Mouse (Mus musculus): ENCODE results near the gene Sys1.

The Sys1 gene

DNA sequence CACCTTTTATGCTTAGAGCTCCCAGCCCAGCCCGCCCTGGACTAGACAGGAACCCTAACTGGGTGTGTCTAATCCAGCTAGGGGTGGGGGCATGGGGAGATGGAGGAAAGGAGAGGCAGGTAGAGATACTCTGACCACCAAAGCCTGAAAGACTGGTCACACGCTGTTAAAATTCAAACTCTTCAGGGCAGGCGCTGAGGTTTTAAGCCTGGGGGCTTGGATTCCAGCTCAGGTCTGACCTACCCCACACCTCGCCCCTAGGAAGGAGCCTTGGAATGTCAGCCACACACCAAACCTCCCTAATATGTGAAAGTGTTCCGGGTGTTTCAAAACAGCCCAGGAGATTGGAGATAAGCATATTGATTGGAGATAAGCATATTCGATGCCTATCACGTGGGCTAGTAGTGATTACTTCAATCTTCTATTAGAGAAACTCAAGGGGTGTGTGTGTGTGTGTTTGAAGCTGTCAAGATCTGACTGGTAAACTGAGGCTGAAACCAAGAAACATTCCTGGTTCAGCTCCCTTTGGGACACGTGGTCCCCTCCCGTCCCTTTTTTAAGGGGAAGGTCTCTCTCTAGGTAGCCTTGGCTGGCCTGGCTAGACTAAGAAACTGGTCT lies 23.4 kb upstream of the Sys1 start:
- no peak for DNase-seq (ENCODE audit: extremely low read depth, insufficient read length, low spot score)

- no peak for DNase-seq (ENCODE audit: extremely low read depth, insufficient read length, low spot score)
These were observed 22.1 kb upstream of the Sys1 start for GRCm38 (mm10) chr2:164434681-164435080.

- no peak for DNase-seq (ENCODE audit: extremely low read depth, insufficient read length, low spot score)
These were observed 21.3 kb upstream of the Sys1 start for GRCm38 (mm10) chr2:164435216-164436090.

DNA sequence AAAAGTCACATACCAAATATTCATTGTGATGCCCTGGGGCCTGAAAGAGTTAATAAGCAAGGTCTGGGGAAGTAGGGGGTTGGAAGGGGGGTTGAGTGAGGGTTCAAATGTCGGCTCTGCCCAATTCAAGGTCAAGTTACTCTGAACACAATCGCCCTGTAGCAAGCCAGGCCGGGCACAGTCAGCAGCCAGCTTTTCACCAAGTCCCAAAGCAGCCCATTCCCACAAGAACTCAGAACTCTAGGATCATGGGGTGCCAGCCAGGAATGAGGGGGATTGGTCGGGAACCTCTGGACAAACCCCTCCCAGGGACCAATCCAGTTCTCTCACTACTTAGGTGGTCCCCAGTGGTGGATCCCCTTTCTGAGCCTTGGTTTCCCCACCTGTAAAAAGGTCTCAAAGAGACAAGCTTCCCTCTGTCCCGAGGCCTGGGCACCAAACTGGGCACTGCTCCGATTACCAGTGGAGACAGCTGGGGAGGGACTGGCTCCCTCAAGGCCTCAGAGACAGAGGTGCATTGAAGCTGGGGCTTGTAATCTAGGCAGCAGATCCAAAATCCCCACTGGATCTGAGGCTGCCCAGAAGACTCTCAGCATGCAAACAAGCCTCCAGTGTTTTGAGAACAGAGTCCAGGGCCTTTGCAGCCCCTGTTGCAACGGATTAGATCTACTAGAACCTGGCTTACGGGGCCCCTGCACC lies 20.4 kb upstream of the Sys1 start:
- no peak for DNase-seq (ENCODE audit: extremely low read depth, insufficient read length, low spot score)

DNA sequence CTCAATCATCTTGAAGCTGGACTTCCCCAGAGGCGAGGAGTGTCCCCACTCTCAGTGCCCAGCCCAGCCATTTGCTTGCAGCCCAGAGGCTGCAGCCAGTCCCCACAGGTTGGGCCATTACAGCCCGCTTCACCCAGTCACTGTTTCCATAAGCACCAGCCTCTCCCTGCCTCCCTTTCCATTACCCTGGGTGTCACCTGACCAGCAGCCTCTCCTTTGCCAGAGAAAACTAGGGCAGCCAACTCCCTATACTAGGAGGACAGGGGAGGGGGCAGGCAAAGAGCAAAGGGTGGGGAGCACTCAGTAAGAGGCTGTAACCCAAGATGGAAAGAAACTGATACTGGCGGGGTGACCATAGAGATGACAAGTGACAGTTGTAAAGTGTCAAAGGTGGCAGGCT lies 19.8 kb upstream of the Sys1 start:
- peak; percentile 47 for DNase-seq (ENCODE audit: extremely low read depth, insufficient read length, low spot score)

GRCm38 (mm10) chr2:164437710-164438109 lies 19.1 kb upstream of the Sys1 start:
- DNase-seq (ENCODE audit: extremely low read depth, insufficient read length, low spot score): no peak

DNA sequence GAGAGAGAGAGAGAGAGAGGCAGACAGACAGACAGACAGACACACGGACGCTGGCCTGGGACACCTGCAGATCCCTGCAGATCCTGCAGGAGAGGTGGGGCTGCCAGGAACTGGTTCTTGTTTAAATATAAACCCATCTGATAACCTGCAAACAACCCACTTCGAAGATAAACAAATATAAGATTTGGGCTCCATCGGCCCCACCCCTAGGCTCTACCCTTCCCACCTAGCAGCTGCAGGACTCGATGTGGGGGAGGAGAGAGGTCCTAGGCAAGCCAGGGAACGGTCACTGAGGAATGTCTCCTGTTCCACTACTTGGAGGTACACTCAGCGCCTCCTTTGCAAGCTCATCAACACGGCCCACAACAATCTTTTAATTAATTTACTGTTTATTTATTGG lies 18.5 kb upstream of the Sys1 start:
- no peak for DNase-seq (ENCODE audit: extremely low read depth, insufficient read length, low spot score)

GRCm38 (mm10) chr2:164439001-164439421 lies 17.8 kb upstream of the Sys1 start:
- peak; percentile 68 for DNase-seq (ENCODE audit: extremely low read depth, insufficient read length, low spot score)

DNA sequence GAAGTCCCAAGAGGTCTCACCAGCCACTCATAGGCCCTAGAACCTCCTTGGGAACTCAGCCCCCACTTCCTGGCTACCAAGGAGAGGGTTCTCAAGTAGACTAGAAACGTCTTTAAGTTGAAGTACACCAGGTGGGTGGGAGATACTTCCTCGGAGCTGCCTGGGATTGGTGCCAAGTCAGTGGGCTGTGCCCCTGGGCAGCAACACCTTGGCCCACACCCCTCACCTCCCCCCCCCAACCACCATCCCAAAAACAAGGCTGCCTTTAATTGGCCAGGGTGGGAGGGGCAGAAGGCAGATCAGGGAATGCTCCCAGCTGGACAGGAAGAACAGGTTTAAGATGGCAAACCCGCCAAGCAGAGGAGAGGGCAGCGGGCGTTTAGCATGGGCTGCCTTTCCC lies 16.4 kb upstream of the Sys1 start:
- DNase-seq (ENCODE audit: extremely low read depth, insufficient read length, low spot score): no peak

GRCm38 (mm10) chr2:164441155-164441554 lies 15.6 kb upstream of the Sys1 start:
- DNase-seq (ENCODE audit: extremely low read depth, insufficient read length, low spot score): peak; percentile 83

DNA sequence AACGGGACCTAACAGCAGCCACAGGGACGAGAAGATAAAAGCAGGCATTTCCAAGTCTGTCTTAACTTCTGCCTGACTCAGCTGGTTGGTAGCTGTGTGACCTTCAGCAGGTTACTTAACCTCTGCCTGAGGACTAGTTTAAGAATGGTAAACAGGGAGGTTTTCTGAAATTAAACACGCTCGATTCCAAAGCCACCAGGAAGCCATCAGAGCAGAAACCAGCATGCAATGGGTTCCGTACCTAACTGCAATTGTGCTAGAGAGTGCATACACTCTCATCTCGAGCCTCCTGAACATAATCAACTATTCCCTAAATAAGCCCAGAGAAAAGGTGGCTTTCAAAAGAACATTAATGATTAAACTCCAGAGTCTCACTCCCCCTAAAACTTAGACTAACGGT lies 15.0 kb upstream of the Sys1 start:
- DNase-seq (ENCODE audit: extremely low read depth, insufficient read length, low spot score): no peak

DNA sequence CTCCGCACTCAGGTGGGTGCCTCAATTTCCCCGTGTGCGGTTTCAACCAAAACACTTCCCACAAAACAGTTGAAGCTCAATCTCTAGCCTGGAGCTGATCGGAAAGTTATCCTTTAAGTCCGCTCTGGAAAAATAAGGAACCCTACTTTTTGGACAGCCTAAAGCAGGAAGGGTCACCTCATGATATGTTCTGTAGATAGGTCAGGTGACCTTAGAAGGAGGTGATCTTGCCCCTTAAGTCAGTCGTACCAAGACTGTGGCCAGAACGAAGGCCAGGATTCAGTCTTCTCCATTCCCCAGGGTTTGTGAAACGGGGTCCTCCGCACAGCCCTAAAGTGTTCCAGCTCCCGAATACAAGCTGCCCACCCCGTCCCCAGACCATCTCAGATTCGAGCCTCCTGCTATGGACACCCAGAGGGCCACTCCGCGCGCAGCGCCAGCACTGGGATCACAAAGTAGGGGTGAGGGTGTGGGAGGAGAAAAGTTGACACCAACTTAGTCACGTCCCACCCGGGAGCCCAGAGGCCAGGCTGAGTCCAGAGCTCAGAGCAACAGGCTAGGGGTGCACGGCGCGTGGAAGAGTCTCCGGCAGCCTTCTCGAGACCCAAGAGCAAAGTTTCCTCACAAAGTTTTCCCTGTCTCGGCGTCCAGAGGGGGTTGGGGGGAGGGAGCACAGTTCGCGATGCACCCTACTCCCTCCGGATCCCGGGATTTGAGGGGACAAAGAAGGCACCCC lies 14.3 kb upstream of the Sys1 start:
- DNase-seq (ENCODE audit: extremely low read depth, insufficient read length, low spot score): no peak

- DNase-seq (ENCODE audit: extremely low read depth, insufficient read length, low spot score): peak; percentile 96
These were observed 13.7 kb upstream of the Sys1 start for GRCm38 (mm10) chr2:164443051-164443437.

GRCm38 (mm10) chr2:164443460-164444000 lies 13.2 kb upstream of the Sys1 start, which contains the start of gene Sdc4:
Gene Sdc4 (minus strand): TSS chr2:164443887.
- DNase-seq (ENCODE audit: extremely low read depth, insufficient read length, low spot score): no peak

GRCm38 (mm10) chr2:164444701-164445100 lies 12.1 kb upstream of the Sys1 start:
- no peak for DNase-seq (ENCODE audit: extremely low read depth, insufficient read length, low spot score)

GRCm38 (mm10) chr2:164445399-164446085 lies 11.2 kb upstream of the Sys1 start:
- DNase-seq (ENCODE audit: extremely low read depth, insufficient read length, low spot score): no peak

GRCm38 (mm10) chr2:164446086-164446469 lies 10.7 kb upstream of the Sys1 start:
- DNase-seq (ENCODE audit: extremely low read depth, insufficient read length, low spot score): no peak

DNA sequence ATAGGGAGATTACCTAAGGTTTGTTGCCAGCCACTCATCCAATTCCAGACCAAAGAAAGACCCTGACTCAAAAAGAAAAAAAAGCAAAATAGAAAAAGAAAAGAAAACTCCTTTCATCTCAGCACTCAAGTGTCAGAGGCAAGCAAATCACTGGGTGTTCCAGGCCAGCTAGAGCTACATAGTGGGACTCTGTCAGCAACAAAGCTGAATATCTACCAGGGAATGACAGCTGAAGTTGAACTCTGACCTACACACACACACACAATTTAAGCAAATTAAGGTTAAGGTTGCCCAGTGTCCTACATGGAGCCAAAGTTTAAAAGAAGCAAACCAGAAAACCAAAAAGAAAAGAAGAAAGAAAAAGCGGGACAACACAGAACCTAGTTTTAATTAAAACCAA lies 8.6 kb upstream of the Sys1 start:
- DNase-seq (ENCODE audit: extremely low read depth, insufficient read length, low spot score): no peak

DNA sequence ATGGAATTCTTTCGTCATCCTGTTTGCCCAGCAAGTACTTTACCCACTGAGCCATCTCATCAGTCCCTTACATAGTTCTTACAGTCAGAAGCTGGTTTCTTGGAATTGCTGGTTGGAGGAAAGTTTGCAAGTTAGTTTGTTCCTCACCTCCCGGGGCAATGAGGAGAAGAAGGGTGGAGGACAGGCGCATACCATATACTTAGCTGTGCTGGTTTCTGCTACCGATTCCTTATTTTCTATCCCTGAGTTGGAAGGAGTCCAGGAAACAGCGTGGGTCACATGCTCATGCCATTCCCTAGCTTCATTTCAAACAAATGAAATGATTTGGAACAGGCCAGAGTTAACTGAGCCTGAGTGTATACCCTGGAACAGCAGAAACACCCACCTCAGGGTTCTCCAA lies 7.8 kb upstream of the Sys1 start:
- DNase-seq (ENCODE audit: extremely low read depth, insufficient read length, low spot score): no peak
